Mouse (Mus musculus) limb, embryonic 11.5 days (tissue): Measurements from ENCODE around the gene Tnfrsf11a. TPM values are rescaled to one million over a fixed set of nuclear protein-coding genes. Genes with fewer than 3 reads are reported as not detected.

Source experiments
- ATAC-seq: fragments of 200-750 bp; cut with Nextera tagmentation; 2 replicates; pipeline ENCODE4 v1.8.0; 2017; ENCODE audit warnings: low read depth; ENCODE audit not compliant: insufficient number of reproducible peaks, low FRiP score, low TSS enrichment
- DNase-seq: peaks from one replicate; pipeline ENCODE4 v3.0.0-alpha.2; 2015; ENCODE audit warnings: low spot score
- H3K27ac ChIP-seq: fragments of 300-500 bp; sonication (generic); replicated peaks from 2 replicates; pipeline ENCODE4 v1.5.1; 2014; ENCODE audit warnings: low read depth, mild to moderate bottlenecking, low read length
- H3K27me3 ChIP-seq: fragments of 300-500 bp; sonication (generic); 2 replicates; pipeline ENCODE4 v1.6.1; 2014; ENCODE audit warnings: mild to moderate bottlenecking, low read length, mixed read lengths; ENCODE audit not compliant: control insufficient read depth, insufficient read depth
- H3K36me3 ChIP-seq: fragments of 300-500 bp; sonication (generic); 2 replicates; pipeline ENCODE4 v1.6.1; 2014; ENCODE audit warnings: mild to moderate bottlenecking, low read length, moderate library complexity, mixed read lengths; ENCODE audit not compliant: control insufficient read depth, insufficient read depth
- H3K4me1 ChIP-seq: fragments of 300-500 bp; sonication (generic); 2 replicates; pipeline ENCODE4 v1.6.1; 2014; ENCODE audit warnings: low read length, mixed read lengths; ENCODE audit not compliant: control insufficient read depth, insufficient read depth
- H3K4me2 ChIP-seq: fragments of 300-500 bp; sonication (generic); 2 replicates; pipeline ENCODE4 v1.6.1; 2014; ENCODE audit warnings: low read depth, mild to moderate bottlenecking, moderate library complexity; ENCODE audit not compliant: severe bottlenecking
- H3K4me3 ChIP-seq: fragments of 300-500 bp; sonication (generic); 2 replicates; pipeline ENCODE4 v1.5.1; 2014; ENCODE audit warnings: low read depth, low read length
- H3K9ac ChIP-seq: fragments of 300-500 bp; sonication (generic); 2 replicates; pipeline ENCODE4 v1.6.1; 2014; ENCODE audit warnings: mild to moderate bottlenecking, low read length
- H3K9me3 ChIP-seq: fragments of 300-500 bp; sonication (generic); 2 replicates; pipeline ENCODE4 v1.6.1; 2016; ENCODE audit warnings: low read length; ENCODE audit not compliant: control insufficient read depth
- WGBS: fragments of 180-500 bp; shearing (Covaris S2); extraction: QIAGEN DNeasy Blood & Tissue Kit; methylation state at CpG from one replicate; pipeline ENCODE4 v1.1.7; 2014; 5-methylcytosine and 5-hydroxymethylcytosine counted together
- polyA plus RNA-seq: library from polyadenylated mRNA; unstranded; fragments of >200 nt; fragmentation: Nextera tagmentation; extraction: Ambion mirVana; gene quantifications from 2 replicates; pipeline ENCODE4 v1.2.1, GENCODE M21; 2014

The Tnfrsf11a gene
- polyA plus RNA-seq, 1 experiment from 2014 or later = 0.43 TPM

GRCm38 (mm10) chr1:105780079-105780456 lies 450 bp upstream of the Tnfrsf11a start:
- Histone ChIP-seq H3K27me3 (peaks cover 21% of the 10 kb centered on the region), H3K9ac (no peak overlapping the region), H3K27ac (no peak overlapping the region), H3K4me2 (peak overlapping the region; percentile 84), H3K4me1 (peaks cover 3% of the 10 kb centered on the region; the same call in 1 of the 2 replicates), H3K4me3 (peak overlapping the region; percentile 43), H3K9me3 (no peaks in the 10 kb centered on the region), H3K36me3 (no peaks in the 10 kb centered on the region)
- ATAC-seq (no peak), DNase-seq (no peak)
- WGBS = 35% methylated on average over 12 of the region's 12 CpGs

GRCm38 (mm10) chr1:105781391-105782146 lies 1.1 kb downstream of the Tnfrsf11a start:
- Histone ChIP-seq H3K9me3 (no peaks in the 10 kb centered on the region), H3K4me3 (0 out of 2 replicates have a peak overlapping the region, but pooled peaks have one; percentile 43), H3K4me1 (peaks cover 3% of the 10 kb centered on the region; the same call in 1 of the 2 replicates), H3K4me2 (peak overlapping the region; percentile 84; the same call in 1 of the 2 replicates), H3K36me3 (no peaks in the 10 kb centered on the region), H3K9ac (no peak overlapping the region), H3K27ac (no peak overlapping the region), H3K27me3 (peaks cover 21% of the 10 kb centered on the region)
- DNase-seq = peak; percentile 28
- ATAC-seq = no peak
- 34% methylated on average over 12 of the region's 12 CpGs for WGBS

GRCm38 (mm10) chr1:105784257-105785016 lies 3.9 kb downstream of the Tnfrsf11a start:
- Histone ChIP-seq H3K4me2 (no peak overlapping the region), H3K4me3 (no peak overlapping the region), H3K36me3 (no peaks in the 10 kb centered on the region)

GRCm38 (mm10) chr1:105785146-105785545 lies 4.6 kb downstream of the Tnfrsf11a start:
- ATAC-seq = no peak
- Histone ChIP-seq H3K9ac (no peak overlapping the region), H3K27ac (no peak overlapping the region), H3K4me2 (no peak overlapping the region), H3K36me3 (no peaks in the 10 kb centered on the region), H3K4me3 (no peak overlapping the region), H3K4me1 (peaks cover 3% of the 10 kb centered on the region; the same call in 1 of the 2 replicates), H3K9me3 (no peaks in the 10 kb centered on the region), H3K27me3 (peaks cover 18% of the 10 kb centered on the region)
- no peak for DNase-seq
- 67% methylated on average over 4 of the region's 4 CpGs for WGBS

More at GRCm38 (mm10) chr1:105784257-105785016, 3.9 kb downstream of the Tnfrsf11a start:
- H3K4me1 ChIP-seq = peaks cover 3% of the 10 kb centered on the region; the same call in 1 of the 2 replicates
- WGBS = 36% methylated on average over 5 of the region's 5 CpGs
- H3K9ac ChIP-seq = no peak overlapping the region
- no peak overlapping the region for H3K27ac ChIP-seq
- ATAC-seq (no peak), DNase-seq (no peak)
- H3K27me3 ChIP-seq = peaks cover 21% of the 10 kb centered on the region
- no peaks in the 10 kb centered on the region for H3K9me3 ChIP-seq

DNA sequence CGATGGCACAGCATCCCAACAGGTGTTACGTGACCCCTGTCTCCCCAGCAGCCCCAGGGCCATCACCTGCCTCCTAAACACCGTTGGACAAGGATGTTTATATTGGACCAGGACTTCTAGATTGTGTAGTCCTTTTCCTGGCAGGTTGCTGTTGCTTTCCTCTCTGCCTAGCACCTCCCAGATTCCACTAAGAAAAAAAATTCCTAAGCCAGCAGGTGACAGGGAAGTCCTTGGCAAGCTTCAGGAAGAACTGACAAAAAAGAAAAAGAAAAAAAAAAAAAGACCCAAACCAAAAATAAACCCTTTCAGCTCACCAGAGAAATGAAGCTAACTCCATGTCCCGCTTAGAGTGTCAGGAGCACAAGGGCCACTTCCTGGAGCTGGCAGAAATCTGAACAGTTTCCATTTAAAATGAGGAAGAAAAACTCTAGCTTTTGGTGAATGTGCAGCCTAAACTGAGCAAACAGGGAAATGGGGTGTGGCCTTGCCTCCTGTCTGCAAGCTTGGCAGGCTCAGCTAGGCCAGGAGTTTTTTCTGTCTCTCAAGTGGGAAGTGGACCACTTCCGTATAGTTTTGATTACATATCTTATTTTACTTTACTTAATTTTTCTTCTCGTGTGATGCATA lies 6.3 kb downstream of the Tnfrsf11a start:
- no peak overlapping the region for H3K27ac ChIP-seq
- H3K9me3 ChIP-seq = no peaks in the 10 kb centered on the region
- H3K9ac ChIP-seq = no peak overlapping the region
- H3K4me1 ChIP-seq = peaks cover 3% of the 10 kb centered on the region; the same call in 1 of the 2 replicates
- ATAC-seq = no peak
- no peak overlapping the region for H3K4me3 ChIP-seq
- H3K4me2 ChIP-seq = no peak overlapping the region
- H3K36me3 ChIP-seq = no peaks in the 10 kb centered on the region
- peaks cover 2% of the 10 kb centered on the region; the same call in 1 of the 2 replicates for H3K27me3 ChIP-seq
- 84% methylated on average over 6 of the region's 6 CpGs for WGBS
- no peak for DNase-seq

DNA sequence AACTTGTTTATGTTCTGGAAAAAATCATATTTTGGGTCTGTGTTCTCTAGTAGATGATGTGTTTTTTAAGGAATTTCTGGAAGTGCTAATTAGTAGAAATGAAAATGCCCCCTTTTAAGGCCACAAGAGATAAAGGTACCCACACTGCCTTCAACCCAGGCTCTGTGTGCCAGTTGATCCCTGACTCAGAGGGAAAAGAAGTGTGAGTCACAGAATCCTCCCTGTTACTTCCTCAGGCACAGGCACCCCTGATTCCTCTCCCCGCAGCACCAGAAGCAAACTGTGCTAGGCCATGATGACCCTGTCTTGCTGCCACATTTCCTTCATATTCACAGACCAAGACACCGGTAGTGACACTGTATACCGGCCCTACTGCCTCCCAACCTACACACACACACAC lies 9.6 kb downstream of the Tnfrsf11a start:
- H3K36me3 ChIP-seq = no peaks in the 10 kb centered on the region
- ATAC-seq (0 out of 2 replicates have a peak, but pooled peaks have one; percentile 47), DNase-seq (no peak)
- H3K27ac ChIP-seq = no peak overlapping the region
- WGBS = 95% methylated on average over 3 of the region's 3 CpGs
- no peaks in the 10 kb centered on the region for H3K27me3 ChIP-seq
- H3K4me1 ChIP-seq = no peaks in the 10 kb centered on the region
- no peak overlapping the region for H3K4me2 ChIP-seq
- no peak overlapping the region for H3K4me3 ChIP-seq
- no peaks in the 10 kb centered on the region for H3K9me3 ChIP-seq
- H3K9ac ChIP-seq = no peak overlapping the region

GRCm38 (mm10) chr1:105794670-105795069 lies 14.2 kb downstream of the Tnfrsf11a start:
- WGBS = 83% methylated on average over 6 of the region's 6 CpGs
- Histone ChIP-seq H3K27me3 (no peaks in the 10 kb centered on the region), H3K9me3 (no peaks in the 10 kb centered on the region), H3K4me1 (no peaks in the 10 kb centered on the region), H3K4me3 (no peak overlapping the region), H3K27ac (no peak overlapping the region), H3K36me3 (no peaks in the 10 kb centered on the region), H3K4me2 (no peak overlapping the region), H3K9ac (no peak overlapping the region)
- DNase-seq (no peak), ATAC-seq (no peak)

DNA sequence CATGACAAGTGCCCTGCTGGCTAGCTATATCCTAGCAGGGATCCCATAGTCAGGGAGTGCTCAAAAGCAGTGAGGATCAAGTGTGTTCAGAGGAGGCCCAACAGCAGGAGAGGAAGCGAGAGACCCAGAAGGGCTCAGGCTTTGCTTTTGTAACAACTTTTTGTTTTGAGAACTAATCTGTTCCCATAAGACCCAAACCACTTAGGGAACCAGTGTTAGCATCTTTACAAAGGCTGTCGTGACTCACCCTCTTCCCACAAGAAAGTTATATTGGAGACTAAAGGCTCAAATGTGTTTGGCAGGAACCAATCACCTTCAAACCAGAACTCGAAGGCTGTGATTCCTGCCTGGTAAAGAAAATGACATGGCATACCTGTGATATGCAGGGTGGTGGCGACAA lies 15.2 kb downstream of the Tnfrsf11a start:
- H3K4me2 ChIP-seq = no peak overlapping the region
- H3K27me3 ChIP-seq = no peaks in the 10 kb centered on the region
- ATAC-seq (no peak), DNase-seq (no peak)
- no peaks in the 10 kb centered on the region for H3K9me3 ChIP-seq
- H3K27ac ChIP-seq = no peak overlapping the region
- WGBS = 88% methylated on average over 4 of the region's 4 CpGs
- no peaks in the 10 kb centered on the region for H3K36me3 ChIP-seq
- no peak overlapping the region for H3K4me3 ChIP-seq
- H3K9ac ChIP-seq = no peak overlapping the region
- H3K4me1 ChIP-seq = no peaks in the 10 kb centered on the region
